Mouse (Mus musculus): ENCODE data around the gene Iars. TPM values are rescaled to one million over a fixed set of nuclear protein-coding genes. Genes with fewer than 3 reads are reported as not detected.
A peak's percentile ranks its signal among the peaks of the same experiment; 100 is the strongest.

Iars gene
- polyA plus RNA-seq (2015; fragmentation: Nextera tagmentation; extraction: Ambion mirVana): 15.1 and 16.5 TPM in 2 replicates

DNA sequence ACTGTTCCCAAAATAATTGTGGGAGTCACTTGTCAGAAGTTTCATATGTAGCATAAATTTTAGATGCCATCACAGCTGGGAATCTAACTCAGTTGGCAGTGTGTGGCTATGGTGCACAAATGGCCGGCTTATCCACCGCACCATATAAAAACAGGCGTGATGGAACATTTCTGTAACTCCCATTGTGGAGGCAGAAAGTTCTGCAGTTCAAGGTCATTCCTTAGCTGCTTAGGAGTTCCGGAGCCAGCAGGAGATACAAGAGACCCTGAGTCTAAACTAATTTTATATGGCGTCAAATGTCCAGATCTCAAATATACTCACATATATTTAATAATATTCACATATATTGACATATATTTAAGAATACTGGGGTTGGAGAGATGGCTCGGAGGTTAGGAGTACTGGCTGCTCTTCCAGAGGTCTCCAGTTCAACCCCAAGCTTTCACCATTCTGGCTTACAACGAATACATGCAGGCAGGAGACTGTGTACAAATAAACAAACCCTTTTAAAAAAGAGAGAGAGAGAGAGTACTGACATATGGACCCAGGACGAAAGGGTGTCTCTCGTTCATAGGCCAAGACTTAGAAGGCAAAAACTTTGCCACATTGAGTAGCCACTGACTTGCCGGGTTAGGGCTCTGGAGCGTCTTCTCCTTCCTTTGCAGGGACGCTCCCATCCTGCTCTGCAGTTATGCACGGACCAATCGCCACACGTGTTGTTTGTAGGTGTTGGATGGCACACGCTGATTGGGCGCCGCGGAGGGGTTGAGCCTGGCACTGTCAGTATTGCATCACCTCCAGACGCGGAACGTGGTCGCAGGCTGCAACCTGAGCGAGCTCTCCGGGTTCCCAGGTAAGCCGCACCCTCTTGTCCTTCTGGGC lies at the start of gene Iars:
Iars (plus strand) TSS at position 750 of the 882 bp plus-strand sequence.
- Histone ChIP-seq H3K27me3 (replicated peaks; ENCODE audit: insufficient read depth, low read length) (no peaks in the 10 kb centered on the region), H3K9ac (replicated peaks; ENCODE audit: low read depth) (peak within 1 kb of the TSS; percentile 64), H3K9me3 (ENCODE audit: low read length) (no peaks in the 10 kb centered on the region), H3K36me3 (ENCODE audit: insufficient read depth, low read length) (0 out of 2 replicates have a peak, but pooled peaks cover 5% of the 10 kb centered on the region), H3K27ac (ENCODE audit: low read length) (peak within 1 kb of the TSS; percentile 51), H3K4me3 (ENCODE audit: low read depth, low read length) (peak within 1 kb of the TSS; percentile 60), H3K4me1 (ENCODE audit: insufficient read depth, low read depth, low read length) (peaks cover 3% of the 10 kb centered on the region; the same call in 1 of the 2 replicates), H3K4me2 (replicated peaks; ENCODE audit: low read depth, low read length) (peak within 1 kb of the TSS; percentile 72)
- 4% methylated on average over 26 of the region's 26 CpGs for WGBS
- ATAC-seq (peak; percentile 100), DNase-seq (ENCODE audit: low spot score) (peak; percentile 98)
- TF ChIP-seq CTCF (IDR thresholded peaks at IDR 0.05): no peak
- 0 out of 2 replicates have a peak, but pooled peaks have one; percentile 16 for TF ChIP-seq EP300 (IDR thresholded peaks at IDR 0.05)

DNA sequence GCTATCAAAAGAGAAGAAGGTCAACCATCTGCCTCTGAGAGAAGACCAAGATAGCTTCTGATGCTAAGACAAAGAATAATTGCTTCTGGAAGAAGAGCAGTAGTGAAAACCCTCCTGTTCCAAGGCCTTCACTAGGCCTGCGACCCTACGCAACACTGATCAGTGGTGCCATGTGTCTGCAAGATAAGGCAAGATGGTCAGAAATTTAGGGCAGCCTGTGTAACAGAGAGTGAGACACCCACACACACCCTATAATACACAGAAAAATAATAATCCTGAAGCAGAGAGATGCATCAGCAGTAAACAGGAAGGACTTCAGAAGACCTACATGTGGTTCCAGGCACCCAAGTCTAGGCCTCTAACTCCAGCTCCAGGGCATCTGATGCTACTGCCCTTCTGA lies 41.9 kb upstream of the Iars start:
- Histone ChIP-seq H3K27ac (ENCODE audit: low read length) (no peak overlapping the region), H3K9me3 (ENCODE audit: low read length) (no peaks in the 10 kb centered on the region), H3K4me3 (ENCODE audit: low read depth, low read length) (no peak overlapping the region), H3K4me2 (replicated peaks; ENCODE audit: low read depth, low read length) (no peak overlapping the region), H3K36me3 (ENCODE audit: insufficient read depth, low read length) (no peaks in the 10 kb centered on the region), H3K9ac (replicated peaks; ENCODE audit: low read depth) (no peak overlapping the region), H3K4me1 (ENCODE audit: insufficient read depth, low read depth, low read length) (no peaks in the 10 kb centered on the region), H3K27me3 (replicated peaks; ENCODE audit: insufficient read depth, low read length) (no peaks in the 10 kb centered on the region)
- no peak for TF ChIP-seq EP300 (IDR thresholded peaks at IDR 0.05)
- no peak for TF ChIP-seq CTCF (IDR thresholded peaks at IDR 0.05)
- ATAC-seq (no peak), DNase-seq (ENCODE audit: low spot score) (no peak)
- WGBS: 96% methylated on average over 2 of the region's 2 CpGs

DNA sequence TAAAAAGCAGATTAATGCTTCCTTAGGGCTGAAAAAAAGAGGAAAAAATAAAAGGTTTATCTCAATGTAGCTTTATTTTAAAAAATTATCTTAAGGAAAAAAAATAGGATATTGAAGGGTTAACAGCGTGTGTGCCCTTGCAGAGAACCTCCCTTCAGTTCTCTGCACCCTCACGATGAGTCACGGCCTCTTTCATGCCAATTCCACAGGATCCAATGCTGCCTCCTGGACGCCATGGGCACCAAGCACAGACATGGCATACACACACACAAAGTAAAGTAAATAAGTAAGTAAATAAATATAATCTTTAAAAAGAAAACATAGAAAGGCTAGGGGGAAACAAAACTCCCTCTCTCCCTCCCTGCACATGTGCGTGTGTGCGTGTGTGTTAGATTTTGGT lies 39.2 kb upstream of the Iars start:
- TF ChIP-seq EP300 (IDR thresholded peaks at IDR 0.05): no peak
- no peak for TF ChIP-seq CTCF (IDR thresholded peaks at IDR 0.05)
- no peak overlapping the region for H3K4me3 ChIP-seq (ENCODE audit: low read depth, low read length)
- H3K9me3 ChIP-seq (ENCODE audit: low read length): no peaks in the 10 kb centered on the region
- no peak overlapping the region for H3K9ac ChIP-seq (replicated peaks; ENCODE audit: low read depth)
- 68% methylated on average over 6 of the region's 6 CpGs for WGBS
- H3K27ac ChIP-seq (ENCODE audit: low read length): no peak overlapping the region
- no peak overlapping the region for H3K4me2 ChIP-seq (replicated peaks; ENCODE audit: low read depth, low read length)
- no peaks in the 10 kb centered on the region for H3K4me1 ChIP-seq (ENCODE audit: insufficient read depth, low read depth, low read length)
- ATAC-seq: no peak
- no peaks in the 10 kb centered on the region for H3K27me3 ChIP-seq (replicated peaks; ENCODE audit: insufficient read depth, low read length)
- no peak for DNase-seq (ENCODE audit: low spot score)
- no peaks in the 10 kb centered on the region for H3K36me3 ChIP-seq (ENCODE audit: insufficient read depth, low read length)

DNA sequence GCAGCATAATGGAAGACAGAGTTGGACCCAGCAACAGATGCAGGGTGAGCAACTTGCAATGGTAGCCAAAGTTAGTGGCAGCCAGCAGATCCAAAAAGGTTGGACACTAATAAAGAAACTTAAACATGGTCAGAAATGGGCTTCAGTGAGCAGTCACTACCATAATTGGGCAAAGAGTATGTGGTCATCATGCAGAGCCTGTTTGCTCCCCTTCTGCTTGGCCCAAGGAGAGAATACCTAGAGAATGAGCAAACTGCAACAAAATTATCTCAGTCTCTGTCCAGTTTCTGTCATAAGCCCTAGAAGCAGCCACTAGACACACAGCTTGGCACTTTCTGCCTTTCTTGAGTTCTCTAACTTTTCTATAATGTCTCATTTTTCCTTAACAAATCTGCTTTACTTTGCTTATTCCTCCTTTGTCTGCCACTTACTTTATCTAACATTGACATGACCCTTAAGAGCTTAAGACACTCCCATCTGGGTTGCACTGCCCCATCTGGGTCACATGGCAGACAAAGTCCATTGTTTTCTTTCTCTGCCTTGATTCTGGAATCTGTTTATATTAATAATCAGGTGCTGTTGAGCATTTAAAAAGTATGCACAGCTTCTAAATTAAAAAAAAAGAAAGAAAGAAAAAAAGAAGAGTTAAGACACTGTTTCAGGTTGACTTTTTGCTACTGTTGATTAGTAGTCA lies 38.1 kb upstream of the Iars start:
- H3K27ac ChIP-seq (ENCODE audit: low read length): no peak overlapping the region
- H3K4me2 ChIP-seq (replicated peaks; ENCODE audit: low read depth, low read length): no peak overlapping the region
- no peaks in the 10 kb centered on the region for H3K4me1 ChIP-seq (ENCODE audit: insufficient read depth, low read depth, low read length)
- ATAC-seq: peak; percentile 30; the same call in 1 of the 2 replicates
- TF ChIP-seq EP300 (IDR thresholded peaks at IDR 0.05) (no peak), CTCF (IDR thresholded peaks at IDR 0.05) (no peak)
- H3K36me3 ChIP-seq (ENCODE audit: insufficient read depth, low read length): no peaks in the 10 kb centered on the region
- H3K27me3 ChIP-seq (replicated peaks; ENCODE audit: insufficient read depth, low read length): no peaks in the 10 kb centered on the region
- H3K9me3 ChIP-seq (ENCODE audit: low read length): no peaks in the 10 kb centered on the region
- DNase-seq (ENCODE audit: low spot score): peak; percentile 32
- no peak overlapping the region for H3K9ac ChIP-seq (replicated peaks; ENCODE audit: low read depth)
- no peak overlapping the region for H3K4me3 ChIP-seq (ENCODE audit: low read depth, low read length)

- H3K9ac ChIP-seq (replicated peaks; ENCODE audit: low read depth): no peak overlapping the region
- WGBS: 51% methylated on average over 2 of the region's 2 CpGs
- no peaks in the 10 kb centered on the region for H3K9me3 ChIP-seq (ENCODE audit: low read length)
- no peak overlapping the region for H3K4me2 ChIP-seq (replicated peaks; ENCODE audit: low read depth, low read length)
- DNase-seq (ENCODE audit: low spot score): peak; percentile 89
- H3K36me3 ChIP-seq (ENCODE audit: insufficient read depth, low read length): no peaks in the 10 kb centered on the region
- TF ChIP-seq CTCF (IDR thresholded peaks at IDR 0.05) (peak; percentile 64), EP300 (IDR thresholded peaks at IDR 0.05) (peak; percentile 73)
- ATAC-seq: peak; percentile 73
- H3K27ac ChIP-seq (ENCODE audit: low read length): no peak overlapping the region
- H3K4me1 ChIP-seq (ENCODE audit: insufficient read depth, low read depth, low read length): no peaks in the 10 kb centered on the region
- H3K27me3 ChIP-seq (replicated peaks; ENCODE audit: insufficient read depth, low read length): no peaks in the 10 kb centered on the region
- no peak overlapping the region for H3K4me3 ChIP-seq (ENCODE audit: low read depth, low read length)
Observed at GRCm38 (mm10) chr13:49644731-49645529, 37.0 kb upstream of the Iars start.

DNA sequence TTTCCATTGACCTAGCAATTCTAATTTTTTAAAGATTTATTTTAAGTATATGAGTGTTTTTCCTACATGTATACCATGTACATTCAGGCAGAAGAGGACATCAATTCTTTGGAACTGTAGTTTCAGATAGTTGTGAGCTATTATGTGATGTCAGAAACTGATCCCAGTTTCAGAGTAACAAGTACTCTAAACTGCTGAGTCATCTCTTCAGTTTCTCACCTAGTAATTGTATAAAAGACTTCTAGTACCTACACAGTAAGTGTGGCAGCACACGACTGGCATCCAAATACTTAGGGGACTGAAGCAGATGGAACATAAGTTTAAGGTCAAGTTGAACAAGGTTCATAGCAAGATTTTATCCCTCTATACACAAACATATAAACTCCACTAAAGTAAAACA lies 35.9 kb upstream of the Iars start:
- no peak overlapping the region for H3K27ac ChIP-seq (ENCODE audit: low read length)
- H3K27me3 ChIP-seq (replicated peaks; ENCODE audit: insufficient read depth, low read length): no peaks in the 10 kb centered on the region
- ATAC-seq (no peak), DNase-seq (ENCODE audit: low spot score) (no peak)
- H3K4me2 ChIP-seq (replicated peaks; ENCODE audit: low read depth, low read length): no peak overlapping the region
- H3K4me3 ChIP-seq (ENCODE audit: low read depth, low read length): no peak overlapping the region
- H3K9ac ChIP-seq (replicated peaks; ENCODE audit: low read depth): no peak overlapping the region
- no peaks in the 10 kb centered on the region for H3K36me3 ChIP-seq (ENCODE audit: insufficient read depth, low read length)
- no peaks in the 10 kb centered on the region for H3K9me3 ChIP-seq (ENCODE audit: low read length)
- TF ChIP-seq CTCF (IDR thresholded peaks at IDR 0.05) (no peak), EP300 (IDR thresholded peaks at IDR 0.05) (no peak)
- WGBS: 84% methylated on average over 1 of the region's 1 CpGs
- H3K4me1 ChIP-seq (ENCODE audit: insufficient read depth, low read depth, low read length): no peaks in the 10 kb centered on the region
